22 mouse cellular contexts compared by ENCODE assay signal in the genomic region with DNA sequence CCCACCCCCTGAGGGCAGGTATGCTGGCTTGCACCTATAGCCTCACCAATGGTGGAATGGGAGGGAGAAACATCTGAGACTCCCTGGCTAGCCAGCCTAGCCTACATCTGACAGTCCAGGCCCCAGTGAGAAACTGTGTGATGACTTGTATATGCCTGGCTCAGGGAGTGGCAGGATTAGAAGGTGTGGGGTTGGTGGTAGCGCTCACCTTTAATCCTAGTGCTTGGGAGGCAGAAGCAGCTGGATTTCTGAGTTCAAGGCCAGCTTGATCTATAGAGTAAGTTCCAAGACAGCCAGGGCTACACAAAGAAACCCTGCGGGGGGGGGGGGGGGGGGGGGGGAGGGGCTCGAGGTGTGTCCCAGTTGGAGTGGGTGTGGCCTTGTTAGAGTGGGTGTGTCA. TPM values are rescaled to one million over a fixed set of nuclear protein-coding genes. Genes with fewer than 3 reads are reported as not detected.
A peak's percentile ranks its signal among the peaks of the same experiment; 100 is the strongest.
DNase-seq lines count a peak whose midpoint lies in the region; ATAC-seq and TF ChIP-seq lines count a peak whose summit lies in the region.
"Had no signal": no experiment of that assay in that cellular context is flagged by ENCODE, and none has a peak within 500 bp of the region (broad histone marks: within the 10 kb centered on the region; RNA-seq: fewer than 3 reads in every experiment).

No protein-coding gene starts in this region.

- WGBS in forebrain, embryonic 15.5 days, result 21% methylated on average over 3 of the region's 3 CpGs
- 87% methylated on average over 1 of the region's 3 CpGs for WGBS in forebrain, postnatal 0 days
- WGBS in limb, embryonic 12.5 days, result 35% methylated on average over 2 of the region's 3 CpGs
- WGBS in limb, embryonic 10.5 days, result 88% methylated on average over 1 of the region's 3 CpGs
- WGBS in neural tube, embryonic 13.5 days, result 36% methylated on average over 3 of the region's 3 CpGs
- WGBS in neural tube, embryonic 15.5 days, result 71% methylated on average over 1 of the region's 3 CpGs

- no peak overlapping the region for H3K4me2 ChIP-seq in forebrain, embryonic 15.5 days (replicated peaks)
- no peak overlapping the region for H3K4me2 ChIP-seq in forebrain, postnatal 0 days (ENCODE audit: low read depth)
- no peak overlapping the region for H3K4me2 ChIP-seq in limb, embryonic 12.5 days
- H3K4me2 ChIP-seq in neural tube, embryonic 13.5 days, result no peak overlapping the region
- H3K4me2 ChIP-seq in neural tube, embryonic 15.5 days, result no peak overlapping the region
- H3K4me2 ChIP-seq: embryonic facial prominence, embryonic 13.5 days; forebrain, embryonic 13.5 days had no signal

- H3K4me3 ChIP-seq in forebrain, embryonic 15.5 days, result no peak overlapping the region
- no peak overlapping the region for H3K4me3 ChIP-seq in forebrain, postnatal 0 days (ENCODE audit: low read depth, low read length)
- no peak overlapping the region for H3K4me3 ChIP-seq in limb, embryonic 12.5 days (replicated peaks)
- H3K4me3 ChIP-seq in limb, embryonic 10.5 days, result no peak overlapping the region
- no peak overlapping the region for H3K4me3 ChIP-seq in neural tube, embryonic 13.5 days
- H3K4me3 ChIP-seq in neural tube, embryonic 15.5 days (replicated peaks), result no peak overlapping the region
- H3K4me3 ChIP-seq: embryonic facial prominence, embryonic 13.5 days; forebrain, embryonic 13.5 days; heart, embryonic 10.5 days; intestine, embryonic 15.5 days had no signal

- peaks cover 78% of the 10 kb centered on the region for H3K4me1 ChIP-seq in forebrain, embryonic 15.5 days
- peaks cover 52% of the 10 kb centered on the region for H3K4me1 ChIP-seq in forebrain, postnatal 0 days (ENCODE audit: insufficient read depth)
- H3K4me1 ChIP-seq in limb, embryonic 12.5 days (replicated peaks), result peaks cover 95% of the 10 kb centered on the region
- peaks cover 92% of the 10 kb centered on the region for H3K4me1 ChIP-seq in limb, embryonic 10.5 days
- peaks cover 99% of the 10 kb centered on the region for H3K4me1 ChIP-seq in neural tube, embryonic 13.5 days (replicated peaks)
- H3K4me1 ChIP-seq in neural tube, embryonic 15.5 days, result peaks cover 91% of the 10 kb centered on the region

- no peak for ATAC-seq in forebrain, embryonic 15.5 days (replicated peaks)
- ATAC-seq in forebrain, postnatal 0 days, result no peak
- no peak for ATAC-seq in limb, embryonic 12.5 days (ENCODE audit: insufficient number of reproducible peaks, insufficient read depth, low FRiP score, low TSS enrichment, low read depth)
- no peak for ATAC-seq in neural tube, embryonic 13.5 days (ENCODE audit: low read depth)
- ATAC-seq in neural tube, embryonic 15.5 days (ENCODE audit: low FRiP score), result no peak
- ATAC-seq: activated CD4-positive, CD25-positive, alpha-beta regulatory T cell, adult 4 months; forebrain, embryonic 13.5 days; intestine, embryonic 15.5 days had no signal

- H3K27ac ChIP-seq in forebrain, embryonic 15.5 days (replicated peaks), result peak overlapping the region; percentile 81; the same call in 1 of the 2 replicates
- no peak overlapping the region for H3K27ac ChIP-seq in forebrain, postnatal 0 days (ENCODE audit: low read depth, low read length)
- H3K27ac ChIP-seq in limb, embryonic 12.5 days, result peak overlapping the region; percentile 31; the same call in 1 of the 2 replicates
- no peak overlapping the region for H3K27ac ChIP-seq in limb, embryonic 10.5 days
- peak overlapping the region; percentile 89 for H3K27ac ChIP-seq in neural tube, embryonic 13.5 days (replicated peaks)
- H3K27ac ChIP-seq in neural tube, embryonic 15.5 days (replicated peaks), result peak overlapping the region; percentile 77
- H3K27ac ChIP-seq: heart, embryonic 10.5 days had no signal

- H3K27me3 ChIP-seq in forebrain, embryonic 15.5 days, result no peaks in the 10 kb centered on the region
- no peaks in the 10 kb centered on the region for H3K27me3 ChIP-seq in forebrain, postnatal 0 days (ENCODE audit: insufficient read depth, low read length)
- H3K27me3 ChIP-seq in limb, embryonic 12.5 days, result no peaks in the 10 kb centered on the region
- H3K27me3 ChIP-seq in limb, embryonic 10.5 days (ENCODE audit: low read depth, poor library complexity, severe bottlenecking), result no peaks in the 10 kb centered on the region
- no peaks in the 10 kb centered on the region for H3K27me3 ChIP-seq in neural tube, embryonic 13.5 days
- H3K27me3 ChIP-seq in neural tube, embryonic 15.5 days (replicated peaks), result no peaks in the 10 kb centered on the region
- H3K27me3 ChIP-seq: embryonic facial prominence, embryonic 13.5 days; forebrain, embryonic 13.5 days; intestine, embryonic 15.5 days had no signal

- no peak overlapping the region for H3K9ac ChIP-seq in forebrain, embryonic 15.5 days (replicated peaks)
- no peak overlapping the region for H3K9ac ChIP-seq in forebrain, postnatal 0 days
- no peak overlapping the region for H3K9ac ChIP-seq in limb, embryonic 12.5 days (replicated peaks)
- 0 out of 2 replicates have a peak overlapping the region, but pooled peaks have one; percentile 17 for H3K9ac ChIP-seq in neural tube, embryonic 13.5 days
- H3K9ac ChIP-seq in neural tube, embryonic 15.5 days (replicated peaks), result no peak overlapping the region
- H3K9ac ChIP-seq: embryonic facial prominence, embryonic 13.5 days; intestine, embryonic 15.5 days had no signal

- H3K9me3 ChIP-seq in forebrain, embryonic 15.5 days, result no peaks in the 10 kb centered on the region
- H3K9me3 ChIP-seq in forebrain, postnatal 0 days (ENCODE audit: low read length), result no peaks in the 10 kb centered on the region
- no peaks in the 10 kb centered on the region for H3K9me3 ChIP-seq in limb, embryonic 12.5 days
- no peaks in the 10 kb centered on the region for H3K9me3 ChIP-seq in limb, embryonic 10.5 days (replicated peaks)
- H3K9me3 ChIP-seq in neural tube, embryonic 13.5 days, result no peaks in the 10 kb centered on the region
- no peaks in the 10 kb centered on the region for H3K9me3 ChIP-seq in neural tube, embryonic 15.5 days (replicated peaks)
- H3K9me3 ChIP-seq: embryonic facial prominence, embryonic 13.5 days; forebrain, embryonic 13.5 days; heart, embryonic 10.5 days; intestine, embryonic 15.5 days had no signal

- no peak for TF ChIP-seq CTCF in forebrain, postnatal 0 days (IDR thresholded peaks at IDR 0.05; ENCODE audit: low read depth)

- DNase-seq in forebrain, postnatal 0 days, result no peak
- DNase-seq in limb, embryonic 10.5 days (ENCODE audit: low spot score), result no peak
- no peak for DNase-seq in neural tube, embryonic 10.5 days (ENCODE audit: extremely low spot score, low spot score)
- DNase-seq in adrenal gland, postnatal 10 days, result no peak
- DNase-seq: adrenal gland, postnatal 25 days; cerebellum, adult 18-20 months; cerebellum, adult 9-11 months; cerebellum, postnatal 36 days; gastrocnemius, postnatal 10 days; heart, adult 18-20 months; heart, postnatal 10 days; heart, postnatal 4 days had no signal

- H3K36me3 ChIP-seq in forebrain, embryonic 15.5 days, result no peaks in the 10 kb centered on the region
- H3K36me3 ChIP-seq in forebrain, postnatal 0 days (ENCODE audit: insufficient read depth), result no peaks in the 10 kb centered on the region
- H3K36me3 ChIP-seq in limb, embryonic 12.5 days, result peaks cover 6% of the 10 kb centered on the region; the same call in 1 of the 2 replicates
- peaks cover 7% of the 10 kb centered on the region; the same call in 1 of the 2 replicates for H3K36me3 ChIP-seq in limb, embryonic 10.5 days
- H3K36me3 ChIP-seq in neural tube, embryonic 13.5 days, result no peaks in the 10 kb centered on the region
- no peaks in the 10 kb centered on the region for H3K36me3 ChIP-seq in neural tube, embryonic 15.5 days
- H3K36me3 ChIP-seq: G1E; intestine, embryonic 15.5 days had no signal

RNA-seq across cellular contexts. Expression of gene Ncor2, which starts 16.6 kb away (rescaled TPM):
- polyA plus RNA-seq in forebrain, embryonic 15.5 days (2015; fragmentation: Nextera tagmentation; extraction: Ambion mirVana), result 30.2 and 31.6 TPM in 2 replicates
- 12.7 and 13.4 TPM in 2 replicates for total RNA-seq in forebrain, postnatal 0 days (2014; rRNA removed)
- 11.6 and 16.8 TPM in 2 replicates for polyA plus RNA-seq in forebrain, postnatal 0 days (2015; fragmentation: Nextera tagmentation; extraction: Ambion mirVana)
- 27.2 and 29.4 TPM in 2 replicates for polyA plus RNA-seq in limb, embryonic 12.5 days (2016; fragmentation: Nextera tagmentation; extraction: Ambion mirVana)
- 22.4 and 26.8 TPM in 2 replicates for polyA plus RNA-seq in limb, embryonic 10.5 days (2016; fragmentation: Nextera tagmentation; extraction: Ambion mirVana)
- polyA plus RNA-seq in neural tube, embryonic 13.5 days (2015; fragmentation: Nextera tagmentation; extraction: Ambion mirVana), result 29.2 and 30.4 TPM in 2 replicates
- polyA plus RNA-seq in neural tube, embryonic 15.5 days (2015; fragmentation: Nextera tagmentation; extraction: Ambion mirVana), result 24.2 and 28.5 TPM in 2 replicates
- 100 to 1,000 TPM; 125 to 153 TPM for total RNA-seq in adrenal gland, postnatal 10 days (2021)
- total RNA-seq: G1E had no signal

Comparison
In these comparisons a context has a peak if more than half of its experiments do, and no peak if none do; other contexts are left out.
1. H3K27ac ChIP-seq: peak in forebrain, embryonic 15.5 days (single experiment), limb, embryonic 12.5 days (single experiment), neural tube, embryonic 13.5 days (single experiment) and neural tube, embryonic 15.5 days (single experiment); none in forebrain, postnatal 0 days (single experiment) and limb, embryonic 10.5 days (single experiment).